Mouse (Mus musculus) cerebellum, adult 2 months (tissue): ENCODE measurements around the gene Olfr523. TPM values are rescaled to one million over a fixed set of nuclear protein-coding genes. Genes with fewer than 3 reads are reported as not detected.

Experiments
- DNase-seq, 2 experiments: peaks; one replicate each; pipeline ENCODE4 v3.0.0; 2021
- H3K27ac ChIP-seq: fragments of 200-500 bp; 2 replicates; pipeline ENCODE4 v1.5.1; 2012; ENCODE audit warnings: low read length, control low read depth, inconsistent platforms; ENCODE audit not compliant: insufficient read depth
- H3K27me3 ChIP-seq: fragments of 200-500 bp; 2 replicates; pipeline ENCODE4 v1.6.1; 2012; ENCODE audit warnings: inconsistent platforms, mild to moderate bottlenecking, low read length, moderate library complexity; ENCODE audit not compliant: control insufficient read depth, insufficient read depth
- H3K4me1 ChIP-seq: fragments of 200-500 bp; 2 replicates; pipeline ENCODE4 v1.6.1; 2011; ENCODE audit warnings: low read length; ENCODE audit not compliant: control insufficient read depth, insufficient read depth
- H3K4me3 ChIP-seq: fragments of 200-500 bp; replicated peaks from 2 replicates; pipeline ENCODE3; 2011; ENCODE audit warnings: mild to moderate bottlenecking, low read depth, low read length, control low read depth; ENCODE audit not compliant: insufficient read depth
- CTCF ChIP-seq: fragments of 200-500 bp; IDR thresholded peaks from 2 replicates; pipeline ENCODE4 v1.5.1; 2011; ENCODE audit warnings: low read depth, mild to moderate bottlenecking, control low read depth, low read length, moderate library complexity, borderline replicate concordance; ENCODE audit not compliant: insufficient read depth
- POLR2A ChIP-seq: fragments of 200-500 bp; IDR thresholded peaks from 2 replicates; pipeline ENCODE4 v1.6.1; 2011; ENCODE audit warnings: low read length, control low read depth, borderline replicate concordance; ENCODE audit not compliant: insufficient read depth
- WGBS: fragments of 180-500 bp; shearing (Covaris S2); methylation state at CpG from one replicate; pipeline ENCODE4 v1.1.7; 2018; 5-methylcytosine and 5-hydroxymethylcytosine counted together
- polyA plus RNA-seq: library from polyadenylated mRNA; depleted of rRNA; stranded (reverse); fragments of >200 nt; gene quantifications from 2 replicates; pipeline ENCODE4 v1.2.3, GENCODE M21; 2012

Olfr523 gene
- polyA plus RNA-seq, 1 experiment, result 0.10 TPM

DNA sequence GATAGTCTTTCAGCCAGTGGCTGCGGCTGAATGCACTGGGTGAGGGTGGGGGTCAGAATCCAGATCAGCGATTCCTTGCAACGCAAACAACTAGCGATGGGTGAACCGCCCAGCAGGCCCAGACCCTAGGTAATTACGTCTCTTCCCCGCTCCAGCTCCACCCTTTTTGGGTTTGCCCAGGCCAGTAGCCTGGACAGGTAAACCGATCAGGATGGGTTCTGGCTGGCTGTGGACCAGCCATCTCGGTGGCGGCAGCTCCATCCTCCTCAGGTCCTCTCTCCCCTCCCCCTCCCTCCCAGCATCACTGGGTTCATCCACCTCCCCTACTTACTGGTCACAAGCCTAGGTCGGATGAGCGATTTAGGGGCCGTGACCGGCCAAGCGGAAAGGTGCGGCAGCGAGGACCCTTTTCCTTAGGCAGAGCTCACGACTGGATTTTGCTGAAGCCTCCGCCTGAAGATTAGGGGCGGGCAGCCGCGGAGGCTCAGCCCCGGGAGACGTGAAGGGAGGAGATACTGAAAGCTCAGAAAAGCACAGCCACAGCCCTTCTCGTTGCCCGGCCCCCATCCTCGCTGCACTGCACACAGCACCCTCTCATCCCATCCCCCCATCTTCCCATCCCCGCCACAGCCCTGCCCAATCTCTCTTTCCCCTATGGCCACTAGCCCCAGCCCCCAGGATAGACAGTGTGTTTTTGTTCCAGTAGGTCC is 18.6 kb upstream of the Olfr523 start, which contains the start of gene Sprn:
TSS of gene Sprn (minus strand) at position 660 of the 710 bp plus-strand sequence.
- TF ChIP-seq CTCF (no peak), POLR2A (0 out of 2 replicates have a peak, but pooled peaks have one; percentile 34)
- DNase-seq, result peak; percentile 79 to 81
- 1% methylated on average over 28 of the region's 28 CpGs for WGBS
- Histone ChIP-seq H3K4me1 (peaks cover 6% of the 10 kb centered on the region; the same call in 1 of the 2 replicates), H3K27ac (peak within 1 kb of the TSS; percentile 91), H3K27me3 (no peaks in the 10 kb centered on the region), H3K4me3 (peak within 1 kb of the TSS; percentile 94)

DNA sequence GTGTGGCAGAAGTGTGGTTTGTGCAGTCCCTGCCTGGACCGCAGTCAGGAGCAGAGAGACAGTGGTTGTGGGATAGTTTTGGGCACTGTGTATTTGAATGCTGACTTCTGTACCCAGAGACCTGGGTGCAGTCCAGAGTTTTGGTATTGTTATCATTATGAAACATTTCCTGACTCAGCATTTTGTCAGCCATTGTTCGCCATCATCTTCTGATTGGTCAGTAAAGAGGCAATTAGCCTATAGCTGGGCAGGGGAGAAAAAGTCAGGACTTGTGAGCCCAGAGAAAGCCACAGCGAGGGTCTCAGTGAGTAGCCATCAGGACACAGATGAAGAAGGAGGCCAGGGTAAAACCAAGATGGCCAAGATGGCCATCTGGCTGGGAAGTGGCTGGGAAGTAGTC is 12.7 kb upstream of the Olfr523 start:
- Histone ChIP-seq H3K27me3 (no peaks in the 10 kb centered on the region), H3K27ac (no peak overlapping the region), H3K4me3 (no peak overlapping the region), H3K4me1 (no peaks in the 10 kb centered on the region)
- DNase-seq, result no peak
- 75% methylated on average over 3 of the region's 3 CpGs for WGBS
- TF ChIP-seq POLR2A (no peak), CTCF (no peak)

DNA sequence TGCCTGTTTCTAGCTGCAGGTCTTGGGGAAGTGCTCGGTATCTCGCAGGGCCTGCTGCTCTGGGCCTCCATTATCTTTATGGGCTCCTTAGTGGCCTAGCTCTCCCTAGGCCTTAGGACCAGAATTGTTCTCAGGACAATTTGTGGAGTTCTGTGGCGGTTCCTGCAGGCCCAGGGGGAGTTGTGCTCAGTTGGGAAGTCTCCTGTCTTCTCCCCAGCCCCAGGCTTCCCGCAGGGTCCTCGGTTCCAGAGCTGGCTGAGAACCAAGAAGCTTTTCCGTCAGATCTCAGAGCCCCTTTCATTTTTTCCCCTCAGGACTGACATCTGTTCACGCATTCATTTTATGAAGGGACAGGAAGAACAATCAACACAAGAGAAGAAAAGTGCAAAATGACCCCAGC is 8.4 kb upstream of the Olfr523 start, which contains the start of gene Olfr522:
TSS of gene Olfr522 (minus strand) at position 101 of the 400 bp plus-strand sequence.
- Histone ChIP-seq H3K27ac (no peak within 1 kb of the TSS), H3K4me1 (no peaks in the 10 kb centered on the region; the same call in 1 of the 2 replicates), H3K4me3 (no peak within 1 kb of the TSS), H3K27me3 (no peaks in the 10 kb centered on the region)
- TF ChIP-seq POLR2A (no peak), CTCF (no peak)
- WGBS, result 52% methylated on average over 7 of the region's 7 CpGs
- DNase-seq, result no peak

DNA sequence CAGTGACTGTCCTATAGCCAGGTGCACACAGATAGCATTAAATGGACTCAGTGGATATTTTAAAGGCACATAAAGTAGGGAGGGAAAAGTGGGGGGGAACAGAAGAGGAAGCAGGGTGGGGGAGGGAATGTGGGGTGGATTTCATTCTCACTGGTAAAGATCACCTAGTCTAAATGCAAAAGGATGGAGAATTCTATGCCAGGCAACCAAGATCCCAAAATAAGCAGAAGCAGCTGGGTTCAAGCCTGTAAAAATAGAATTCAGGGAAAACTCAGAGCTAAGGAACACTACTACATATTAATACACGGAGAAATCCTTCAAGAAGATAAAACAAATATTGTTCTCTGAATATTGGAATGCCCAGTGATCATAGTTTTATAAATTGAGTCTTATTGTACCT is 5.1 kb upstream of the Olfr523 start:
- WGBS, result 73% methylated on average over 1 of the region's 1 CpGs
- Histone ChIP-seq H3K4me1 (peaks cover 4% of the 10 kb centered on the region), H3K27me3 (no peaks in the 10 kb centered on the region), H3K27ac (no peak overlapping the region), H3K4me3 (no peak overlapping the region)
- DNase-seq, result no peak
- TF ChIP-seq CTCF (no peak), POLR2A (no peak)

DNA sequence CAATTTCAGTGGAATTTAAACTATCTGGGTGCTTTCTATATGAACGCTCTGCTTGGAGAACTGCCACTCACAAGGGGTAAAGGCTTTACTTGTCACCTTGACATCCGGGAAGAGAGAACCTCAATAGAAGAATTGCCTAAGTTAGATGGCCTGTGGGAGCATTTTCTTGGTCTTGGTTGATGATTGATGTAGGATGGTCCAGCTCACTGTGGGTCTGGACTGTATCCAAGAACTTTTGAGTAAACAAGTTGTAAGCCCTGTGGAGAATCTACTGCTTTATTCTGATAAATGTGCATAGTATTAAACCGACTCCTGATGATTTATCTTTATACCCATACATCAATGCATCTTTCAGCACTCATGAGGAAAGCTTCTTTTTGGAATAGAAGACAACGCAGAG is 3.6 kb upstream of the Olfr523 start:
- 74% methylated on average over 4 of the region's 4 CpGs for WGBS
- no peak for DNase-seq
- Histone ChIP-seq H3K4me3 (no peak overlapping the region), H3K4me1 (peaks cover 16% of the 10 kb centered on the region), H3K27me3 (no peaks in the 10 kb centered on the region), H3K27ac (no peak overlapping the region)
- TF ChIP-seq CTCF, result no peak
- no peak for TF ChIP-seq POLR2A

DNA sequence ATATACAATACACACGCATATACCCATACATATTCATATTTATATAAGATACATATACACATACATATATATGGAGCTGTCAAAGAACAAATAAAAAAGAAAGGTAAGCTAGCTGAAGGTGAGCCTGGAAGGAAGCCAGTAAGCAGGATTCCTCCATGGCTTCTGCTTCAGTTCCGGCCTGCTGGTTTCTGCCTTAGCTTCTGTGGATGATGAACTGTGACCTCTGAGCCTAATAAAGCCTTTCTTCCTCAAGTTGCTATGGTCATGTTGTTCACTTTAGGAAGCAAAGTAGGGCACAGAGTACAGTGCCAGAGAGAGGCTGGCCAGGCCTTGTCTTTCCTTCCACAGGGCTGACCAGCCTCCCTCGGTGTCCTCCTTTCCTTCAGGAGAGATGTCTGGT is 2.2 kb upstream of the Olfr523 start:
- DNase-seq, result no peak
- Histone ChIP-seq H3K4me1 (peaks cover 16% of the 10 kb centered on the region), H3K27ac (no peak overlapping the region), H3K4me3 (no peak overlapping the region), H3K27me3 (no peaks in the 10 kb centered on the region)
- no peak for TF ChIP-seq POLR2A
- no peak for TF ChIP-seq CTCF
- 91% methylated on average over 3 of the region's 3 CpGs for WGBS

DNA sequence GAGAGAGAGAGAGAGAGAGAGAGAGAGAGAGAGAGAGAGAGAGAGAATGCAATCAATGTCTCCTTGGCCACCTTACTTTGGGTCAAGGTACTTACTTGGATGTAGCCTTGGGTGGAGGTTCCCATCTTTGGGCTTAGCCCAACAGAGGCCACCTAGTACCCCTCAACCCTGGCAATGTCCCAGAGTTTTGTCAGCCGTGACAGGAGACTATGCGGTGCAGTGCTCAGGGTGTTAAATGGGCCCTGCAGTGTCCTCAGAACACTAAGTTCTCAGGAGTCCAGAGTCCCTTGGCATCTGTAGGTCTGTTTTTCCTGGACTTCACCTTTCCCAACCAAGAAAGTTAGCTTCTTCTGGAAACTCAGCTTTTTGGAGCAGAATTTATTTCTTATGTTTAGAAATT is 6.2 kb downstream of the Olfr523 start:
- 64% methylated on average over 2 of the region's 2 CpGs for WGBS
- Histone ChIP-seq H3K4me3 (no peak overlapping the region), H3K27me3 (no peaks in the 10 kb centered on the region), H3K27ac (no peak overlapping the region), H3K4me1 (no peaks in the 10 kb centered on the region; the same call in 1 of the 2 replicates)
- TF ChIP-seq POLR2A (no peak), CTCF (no peak)
- DNase-seq, result no peak

DNA sequence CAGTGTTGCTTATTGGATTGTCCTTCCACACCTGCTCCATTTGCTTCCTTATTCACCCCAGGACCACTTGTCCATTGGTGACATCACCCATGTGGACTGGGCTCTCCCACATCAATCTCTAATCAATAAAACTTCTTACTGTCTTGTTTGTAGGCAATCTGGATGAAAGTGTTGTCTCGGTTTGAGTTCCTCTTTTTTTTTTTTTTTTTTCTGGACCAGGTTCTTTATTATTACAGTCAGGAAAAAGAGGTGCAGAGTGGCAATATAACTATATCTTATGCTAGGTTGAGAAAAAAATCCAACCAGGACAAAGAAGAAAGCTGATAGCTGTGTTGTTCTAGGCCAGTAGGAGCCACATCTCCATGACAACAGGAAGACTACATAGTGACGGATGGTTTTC is 7.7 kb downstream of the Olfr523 start:
- H3K27me3 ChIP-seq, result no peaks in the 10 kb centered on the region
- no peaks in the 10 kb centered on the region for H3K4me1 ChIP-seq
- DNase-seq, result no peak
- H3K4me3 ChIP-seq, result no peak overlapping the region
- TF ChIP-seq CTCF (no peak), POLR2A (no peak)
- no peak overlapping the region for H3K27ac ChIP-seq
- 76% methylated on average over 2 of the region's 2 CpGs for WGBS
